In the genomic region with DNA sequence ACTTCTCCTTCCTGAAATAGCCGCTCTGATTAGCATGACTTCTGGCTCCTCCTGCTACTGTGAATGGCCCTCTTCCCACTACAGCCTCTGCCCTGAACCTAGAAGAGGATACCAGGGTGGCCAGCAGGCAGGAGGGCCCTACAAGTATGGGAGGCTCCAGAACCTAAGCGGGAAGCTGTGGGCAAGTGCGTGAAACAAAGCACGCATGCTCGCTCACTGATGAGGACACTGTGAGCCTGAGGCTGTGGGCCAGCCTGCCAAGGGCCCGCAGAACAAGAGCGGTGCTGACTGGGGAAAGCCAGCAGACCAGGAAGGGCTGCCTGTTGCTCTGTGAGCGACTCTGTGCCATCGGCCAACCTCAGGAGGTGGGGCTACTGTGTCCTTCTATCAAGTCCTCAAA, we compare ENCODE assay signal across 12 mouse cellular contexts.
DNase-seq lines count a peak whose midpoint lies in the region; ATAC-seq lines count a peak whose summit lies in the region.
"Had no signal": no experiment of that assay in that cellular context is flagged by ENCODE, and none has a peak within 500 bp of the region (broad histone marks: within the 10 kb centered on the region; RNA-seq: fewer than 3 reads in every experiment).

No protein-coding gene starts in this region.

- no peaks in the 10 kb centered on the region for H3K36me3 ChIP-seq in stomach, embryonic 15.5 days
- H3K36me3 ChIP-seq: midbrain, embryonic 15.5 days had no signal

- peaks cover 2% of the 10 kb centered on the region; the same call in 1 of the 2 replicates for H3K4me1 ChIP-seq in stomach, embryonic 15.5 days
- H3K4me1 ChIP-seq: midbrain, embryonic 15.5 days had no signal

- ATAC-seq in stomach, embryonic 15.5 days (ENCODE audit: insufficient read depth, low FRiP score, low read depth) = peak; percentile 65; the same call in 1 of the 2 replicates
- ATAC-seq: activated CD4-positive, CD25-positive, alpha-beta regulatory T cell, adult 4 months; midbrain, embryonic 15.5 days had no signal

- 76% methylated on average over 9 of the region's 9 CpGs for WGBS in stomach, embryonic 15.5 days

- H3K9ac ChIP-seq in stomach, embryonic 15.5 days = no peak overlapping the region
- H3K9ac ChIP-seq: midbrain, embryonic 15.5 days had no signal

- peak; percentile 49 to 60 for DNase-seq in cerebellum, postnatal 10 days
- no peak for DNase-seq in cerebellum, adult 11 months
- peak; percentile 24 for DNase-seq in ovary, postnatal 36 days (ENCODE audit: low spot score)
- DNase-seq in ovary, postnatal 14 days (ENCODE audit: low spot score) = no peak
- peak; percentile 69 to 78 for DNase-seq in kidney, adult 8-10 months
- no peak for DNase-seq in thymus, postnatal 25 days
- DNase-seq in thymus, postnatal 14 days = no peak
- DNase-seq: gastrocnemius, postnatal 25 days; right cerebral cortex, postnatal 4 days had no signal

- H3K4me2 ChIP-seq in stomach, embryonic 15.5 days = no peak overlapping the region
- H3K4me2 ChIP-seq: midbrain, embryonic 15.5 days had no signal

- no peaks in the 10 kb centered on the region for H3K27me3 ChIP-seq in stomach, embryonic 15.5 days (replicated peaks)
- H3K27me3 ChIP-seq: midbrain, embryonic 15.5 days had no signal

- no peaks in the 10 kb centered on the region for H3K9me3 ChIP-seq in stomach, embryonic 15.5 days
- H3K9me3 ChIP-seq: midbrain, embryonic 15.5 days had no signal

- no peak overlapping the region for H3K4me3 ChIP-seq in stomach, embryonic 15.5 days (replicated peaks)
- H3K4me3 ChIP-seq: midbrain, embryonic 15.5 days had no signal

- H3K27ac ChIP-seq in stomach, embryonic 15.5 days = 0 out of 2 replicates have a peak overlapping the region, but pooled peaks have one; percentile 17
- H3K27ac ChIP-seq: midbrain, embryonic 15.5 days had no signal

Comparison
In these comparisons a context has a peak if more than half of its experiments do, and no peak if none do; other contexts are left out.
1. DNase-seq: peak in cerebellum, postnatal 10 days (2 of 2), ovary, postnatal 36 days (single experiment) and kidney, adult 8-10 months (2 of 2); none in cerebellum, adult 11 months (single experiment), ovary, postnatal 14 days (single experiment), thymus, postnatal 25 days (single experiment) and thymus, postnatal 14 days (single experiment).